Comparison of ENCODE assay signal across 18 mouse cellular contexts in genomic region chr19:30451543-30451920, GRCm38 (mm10).
DNase-seq lines count a peak whose midpoint lies in the region; ATAC-seq and TF ChIP-seq lines count a peak whose summit lies in the region.
"Had no signal": no experiment of that assay in that cellular context is flagged by ENCODE, and none has a peak within 500 bp of the region (broad histone marks: within the 10 kb centered on the region; RNA-seq: fewer than 3 reads in every experiment).

No protein-coding gene starts in this region.

- no peak overlapping the region for H3K4me2 ChIP-seq in forebrain, postnatal 0 days (ENCODE audit: low read depth)
- no peak overlapping the region for H3K4me2 ChIP-seq in lung, embryonic 14.5 days
- no peak overlapping the region for H3K4me2 ChIP-seq in embryonic facial prominence, embryonic 14.5 days (ENCODE audit: low read depth, low read length)
- no peak overlapping the region for H3K4me2 ChIP-seq in intestine, embryonic 16.5 days (ENCODE audit: low read depth, low read length)
- no peak overlapping the region for H3K4me2 ChIP-seq in intestine, embryonic 15.5 days (replicated peaks)
- H3K4me2 ChIP-seq: heart, embryonic 11.5 days; hindbrain, embryonic 12.5 days had no signal

- no peaks in the 10 kb centered on the region for H3K36me3 ChIP-seq in forebrain, postnatal 0 days (ENCODE audit: insufficient read depth)
- H3K36me3 ChIP-seq in forebrain, embryonic 10.5 days (replicated peaks), result no peaks in the 10 kb centered on the region
- no peaks in the 10 kb centered on the region for H3K36me3 ChIP-seq in lung, embryonic 14.5 days (ENCODE audit: insufficient read depth)
- H3K36me3 ChIP-seq in embryonic facial prominence, embryonic 14.5 days (ENCODE audit: control insufficient read depth, insufficient read depth, low read length), result no peaks in the 10 kb centered on the region
- no peaks in the 10 kb centered on the region for H3K36me3 ChIP-seq in intestine, embryonic 16.5 days (ENCODE audit: control insufficient read depth, insufficient read depth, low read length)
- H3K36me3 ChIP-seq in intestine, embryonic 15.5 days, result no peaks in the 10 kb centered on the region
- H3K36me3 ChIP-seq: hindbrain, embryonic 12.5 days had no signal

- no peaks in the 10 kb centered on the region for H3K9me3 ChIP-seq in forebrain, postnatal 0 days (ENCODE audit: low read length)
- H3K9me3 ChIP-seq in forebrain, embryonic 10.5 days, result no peaks in the 10 kb centered on the region
- H3K9me3 ChIP-seq in lung, embryonic 14.5 days (ENCODE audit: low read depth, low read length), result no peaks in the 10 kb centered on the region
- H3K9me3 ChIP-seq in embryonic facial prominence, embryonic 14.5 days (ENCODE audit: control insufficient read depth, low read length), result no peaks in the 10 kb centered on the region
- no peaks in the 10 kb centered on the region for H3K9me3 ChIP-seq in intestine, embryonic 16.5 days (ENCODE audit: control insufficient read depth, low read length)
- no peaks in the 10 kb centered on the region for H3K9me3 ChIP-seq in intestine, embryonic 15.5 days
- H3K9me3 ChIP-seq: hindbrain, embryonic 12.5 days had no signal

- no peak for TF ChIP-seq CTCF in forebrain, postnatal 0 days (IDR thresholded peaks at IDR 0.05; ENCODE audit: low read depth)
- TF ChIP-seq CTCF in lung, embryonic 14.5 days (IDR thresholded peaks at IDR 0.05; ENCODE audit: low read depth), result no peak

- H3K4me3 ChIP-seq in forebrain, postnatal 0 days (ENCODE audit: low read depth, low read length), result no peak overlapping the region
- no peak overlapping the region for H3K4me3 ChIP-seq in forebrain, embryonic 10.5 days
- H3K4me3 ChIP-seq in lung, embryonic 14.5 days (ENCODE audit: low read depth, low read length), result no peak overlapping the region
- no peak overlapping the region for H3K4me3 ChIP-seq in embryonic facial prominence, embryonic 14.5 days (ENCODE audit: low read depth, low read length)
- H3K4me3 ChIP-seq in intestine, embryonic 16.5 days (ENCODE audit: low read length), result no peak overlapping the region
- H3K4me3 ChIP-seq in intestine, embryonic 15.5 days (replicated peaks), result no peak overlapping the region
- H3K4me3 ChIP-seq: erythroblast, embryonic 14.5 days; hindbrain, embryonic 12.5 days; layer of hippocampus, adult 2 months had no signal

- no peaks in the 10 kb centered on the region for H3K27me3 ChIP-seq in forebrain, postnatal 0 days (ENCODE audit: insufficient read depth, low read length)
- peaks cover 7% of the 10 kb centered on the region; the same call in 1 of the 2 replicates for H3K27me3 ChIP-seq in forebrain, embryonic 10.5 days (ENCODE audit: poor library complexity, severe bottlenecking)
- H3K27me3 ChIP-seq in lung, embryonic 14.5 days (ENCODE audit: insufficient read depth, low read length), result no peaks in the 10 kb centered on the region
- H3K27me3 ChIP-seq in embryonic facial prominence, embryonic 14.5 days (replicated peaks; ENCODE audit: control insufficient read depth, insufficient read depth, low read length), result no peaks in the 10 kb centered on the region
- no peaks in the 10 kb centered on the region for H3K27me3 ChIP-seq in intestine, embryonic 16.5 days (replicated peaks; ENCODE audit: control insufficient read depth, insufficient read depth, low read length)
- no peaks in the 10 kb centered on the region for H3K27me3 ChIP-seq in intestine, embryonic 15.5 days (replicated peaks)
- H3K27me3 ChIP-seq: hindbrain, embryonic 12.5 days had no signal

- peak; percentile 89 for ATAC-seq in forebrain, postnatal 0 days
- ATAC-seq in lung, embryonic 14.5 days (ENCODE audit: insufficient read depth), result no peak
- no peak for ATAC-seq in embryonic facial prominence, embryonic 14.5 days (ENCODE audit: low read depth)
- ATAC-seq in intestine, embryonic 16.5 days, result no peak
- ATAC-seq in intestine, embryonic 15.5 days, result no peak
- ATAC-seq: intestine, postnatal 0 days; liver, postnatal 0 days had no signal

- H3K27ac ChIP-seq in forebrain, postnatal 0 days (ENCODE audit: low read depth, low read length), result no peak overlapping the region
- no peak overlapping the region for H3K27ac ChIP-seq in forebrain, embryonic 10.5 days
- H3K27ac ChIP-seq in lung, embryonic 14.5 days (ENCODE audit: low read depth), result no peak overlapping the region
- H3K27ac ChIP-seq in embryonic facial prominence, embryonic 14.5 days (replicated peaks; ENCODE audit: low read depth, low read length), result no peak overlapping the region
- H3K27ac ChIP-seq in intestine, embryonic 16.5 days (ENCODE audit: low read length), result no peak overlapping the region
- H3K27ac ChIP-seq in intestine, embryonic 15.5 days, result no peak overlapping the region
- H3K27ac ChIP-seq: hindbrain, embryonic 12.5 days; layer of hippocampus, adult 2 months had no signal

- no peaks in the 10 kb centered on the region for H3K4me1 ChIP-seq in forebrain, postnatal 0 days (ENCODE audit: insufficient read depth)
- H3K4me1 ChIP-seq in forebrain, embryonic 10.5 days, result peaks cover 7% of the 10 kb centered on the region
- H3K4me1 ChIP-seq in lung, embryonic 14.5 days (ENCODE audit: insufficient read depth), result no peaks in the 10 kb centered on the region
- 0 out of 2 replicates have a peak, but pooled peaks cover 6% of the 10 kb centered on the region for H3K4me1 ChIP-seq in embryonic facial prominence, embryonic 14.5 days (ENCODE audit: control insufficient read depth, insufficient read depth, low read length)
- H3K4me1 ChIP-seq in intestine, embryonic 16.5 days (ENCODE audit: control insufficient read depth, insufficient read depth, low read length), result no peaks in the 10 kb centered on the region
- H3K4me1 ChIP-seq in intestine, embryonic 15.5 days (replicated peaks), result no peaks in the 10 kb centered on the region

- H3K9ac ChIP-seq in forebrain, postnatal 0 days, result no peak overlapping the region
- H3K9ac ChIP-seq in lung, embryonic 14.5 days, result no peak overlapping the region
- H3K9ac ChIP-seq in embryonic facial prominence, embryonic 14.5 days (ENCODE audit: low read depth, low read length), result no peak overlapping the region
- no peak overlapping the region for H3K9ac ChIP-seq in intestine, embryonic 16.5 days (ENCODE audit: low read depth, low read length)
- H3K9ac ChIP-seq in intestine, embryonic 15.5 days, result no peak overlapping the region
- H3K9ac ChIP-seq: hindbrain, embryonic 12.5 days; liver, postnatal 0 days had no signal

- 52% methylated on average over 8 of the region's 8 CpGs for WGBS in forebrain, postnatal 0 days
- 84% methylated on average over 8 of the region's 8 CpGs for WGBS in forebrain, embryonic 10.5 days
- WGBS in lung, embryonic 14.5 days, result 51% methylated on average over 8 of the region's 8 CpGs
- WGBS in embryonic facial prominence, embryonic 14.5 days, result 43% methylated on average over 8 of the region's 8 CpGs
- WGBS in intestine, embryonic 16.5 days, result 65% methylated on average over 8 of the region's 8 CpGs
- 63% methylated on average over 8 of the region's 8 CpGs for WGBS in intestine, embryonic 15.5 days

- DNase-seq in forebrain, postnatal 0 days, result peak; percentile 43
- no peak for DNase-seq in forebrain, embryonic 10.5 days (ENCODE audit: extremely low spot score, low spot score)
- DNase-seq in lung, embryonic 14.5 days, result peak; percentile 33
- no peak for DNase-seq in lung, postnatal 36 days
- peak; percentile 6 for DNase-seq in NIH3T3 (ENCODE audit: low read depth)
- DNase-seq in embryonic facial prominence, embryonic 14.5 days (ENCODE audit: low spot score), result peak; percentile 77
- DNase-seq: adrenal gland, adult 2 months; kidney, postnatal 14 days; liver, postnatal 0 days; right cerebral cortex, postnatal 25 days; thymus, postnatal 36 days had no signal

Comparison
In these comparisons a context has a peak if more than half of its experiments do, and no peak if none do; other contexts are left out.
1. DNase-seq: peak in forebrain, postnatal 0 days (single experiment), lung, embryonic 14.5 days (single experiment), NIH3T3 (single experiment) and embryonic facial prominence, embryonic 14.5 days (single experiment); none in forebrain, embryonic 10.5 days (single experiment) and lung, postnatal 36 days (single experiment).